Mouse (Mus musculus) kidney, embryonic 15.5 days (tissue): ENCODE measurements around the gene Prkcb. TPM values are rescaled to one million over a fixed set of nuclear protein-coding genes. Genes with fewer than 3 reads are reported as not detected.
A peak's percentile ranks its signal among the peaks of the same experiment; 100 is the strongest.

Source experiments
- ATAC-seq: fragments of 200-750 bp; cut with Nextera tagmentation; replicated peaks from 2 replicates; pipeline ENCODE4 v1.8.0; 2017; ENCODE audit warnings: moderate TSS enrichment; ENCODE audit not compliant: low FRiP score
- H3K27ac ChIP-seq: fragments of 300-500 bp; sonication (generic); 2 replicates; pipeline ENCODE4 v1.5.1; 2015; ENCODE audit warnings: mild to moderate bottlenecking, inconsistent platforms
- H3K27me3 ChIP-seq: fragments of 300-500 bp; sonication (generic); 2 replicates; pipeline ENCODE4 v1.6.1; 2015; ENCODE audit warnings: inconsistent platforms
- H3K36me3 ChIP-seq: fragments of 300-500 bp; sonication (generic); 2 replicates; pipeline ENCODE4 v1.6.1; 2015; ENCODE audit warnings: inconsistent platforms
- H3K4me1 ChIP-seq: fragments of 300-500 bp; sonication (generic); 2 replicates; pipeline ENCODE4 v1.6.1; 2015; ENCODE audit warnings: inconsistent platforms
- H3K4me2 ChIP-seq: fragments of 300-500 bp; sonication (generic); 2 replicates; pipeline ENCODE4 v1.6.1; 2015; ENCODE audit warnings: moderate library complexity, mild to moderate bottlenecking, inconsistent platforms
- H3K4me3 ChIP-seq: fragments of 300-500 bp; sonication (generic); replicated peaks from 2 replicates; pipeline ENCODE4 v1.5.1; 2015; ENCODE audit warnings: mild to moderate bottlenecking, inconsistent platforms
- H3K9ac ChIP-seq: fragments of 300-500 bp; sonication (generic); 2 replicates; pipeline ENCODE4 v1.6.1; 2015; ENCODE audit warnings: mild to moderate bottlenecking, inconsistent platforms
- H3K9me3 ChIP-seq: fragments of 300-500 bp; sonication (generic); replicated peaks from 2 replicates; pipeline ENCODE4 v1.6.1; 2016; ENCODE audit warnings: inconsistent platforms
- WGBS: fragments of 180-500 bp; shearing (Covaris S2); methylation state at CpG from one replicate; pipeline ENCODE4 v1.1.7; 2015; ENCODE audit warnings: mixed read lengths; 5-methylcytosine and 5-hydroxymethylcytosine counted together
- polyA plus RNA-seq: library from polyadenylated mRNA; unstranded; fragments of >200 nt; fragmentation: Nextera tagmentation; extraction: Ambion mirVana; gene quantifications from 2 replicates; pipeline ENCODE4 v1.2.1, GENCODE M21; 2015

Gene Prkcb
- polyA plus RNA-seq, 1 experiment from 2014 or later: 5.9 TPM

- no peak for ATAC-seq
- WGBS: 56% methylated on average over 9 of the region's 9 CpGs
- no peak overlapping the region for H3K27ac ChIP-seq
- H3K9ac ChIP-seq: no peak overlapping the region
- peaks cover 6% of the 10 kb centered on the region; the same call in 1 of the 2 replicates for H3K4me1 ChIP-seq
- H3K9me3 ChIP-seq: no peaks in the 10 kb centered on the region
- no peak overlapping the region for H3K4me2 ChIP-seq
- H3K4me3 ChIP-seq: no peak overlapping the region
- no peaks in the 10 kb centered on the region for H3K27me3 ChIP-seq
- H3K36me3 ChIP-seq: no peaks in the 10 kb centered on the region
Measured at GRCm38 (mm10) chr7:122596596-122597170, 308.1 kb downstream of the Prkcb start.

GRCm38 (mm10) chr7:122597313-122597712 is 308.8 kb downstream of the Prkcb start:
- no peak for ATAC-seq
- no peaks in the 10 kb centered on the region for H3K27me3 ChIP-seq

DNA sequence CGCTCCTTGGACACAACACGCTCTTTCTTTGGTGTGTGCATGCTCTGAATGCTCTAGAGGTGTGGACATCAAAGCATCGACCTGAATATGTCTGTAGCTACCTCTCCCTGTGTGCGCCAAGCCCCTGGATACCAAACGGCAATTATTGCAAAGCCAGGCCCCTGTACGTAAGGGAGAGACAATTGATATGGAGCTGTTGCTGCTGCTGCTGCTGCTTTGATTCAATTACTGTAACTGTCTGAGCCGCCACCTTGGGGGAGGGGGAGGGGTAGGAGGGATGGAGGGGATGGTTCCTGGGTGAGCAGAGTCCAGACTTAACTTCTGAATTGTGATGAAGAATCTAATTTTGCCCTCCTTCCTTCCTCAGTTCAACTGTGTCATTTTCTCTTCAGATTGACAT is 312.3 kb downstream of the Prkcb start:
- Histone ChIP-seq H3K27ac (no peak overlapping the region), H3K4me1 (peaks cover 4% of the 10 kb centered on the region; the same call in 1 of the 2 replicates), H3K4me2 (no peak overlapping the region), H3K9me3 (no peaks in the 10 kb centered on the region), H3K36me3 (no peaks in the 10 kb centered on the region), H3K9ac (no peak overlapping the region), H3K27me3 (no peaks in the 10 kb centered on the region), H3K4me3 (no peak overlapping the region)
- ATAC-seq: no peak
- WGBS: 58% methylated on average over 7 of the region's 7 CpGs

More at GRCm38 (mm10) chr7:122597313-122597712, 308.8 kb downstream of the Prkcb start:
- Histone ChIP-seq H3K4me3 (no peak overlapping the region), H3K36me3 (no peaks in the 10 kb centered on the region), H3K27ac (no peak overlapping the region), H3K4me2 (no peak overlapping the region), H3K4me1 (peaks cover 6% of the 10 kb centered on the region; the same call in 1 of the 2 replicates), H3K9me3 (no peaks in the 10 kb centered on the region), H3K9ac (no peak overlapping the region)
- 69% methylated on average over 7 of the region's 7 CpGs for WGBS

DNA sequence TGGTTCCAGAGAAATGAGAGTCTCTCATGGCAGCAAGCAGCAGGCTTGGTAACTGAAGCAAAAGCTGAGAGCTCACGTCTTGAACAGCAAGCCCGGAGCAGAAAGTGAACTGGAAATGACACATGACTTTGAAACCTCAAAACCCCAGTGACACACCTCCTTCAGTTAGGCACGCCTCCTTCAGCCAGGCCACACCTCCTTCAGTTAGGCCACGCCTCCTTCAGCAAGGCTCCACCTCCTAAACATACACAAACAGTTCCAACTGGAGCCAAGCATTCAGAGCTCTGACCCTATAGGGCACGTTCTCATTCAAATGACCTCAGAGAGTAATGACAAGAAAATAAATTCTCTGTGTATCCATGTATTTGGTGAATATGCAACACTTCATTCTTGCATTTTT is 316.5 kb downstream of the Prkcb start:
- no peak for ATAC-seq
- 88% methylated on average over 5 of the region's 5 CpGs for WGBS
- no peaks in the 10 kb centered on the region for H3K4me1 ChIP-seq
- no peak overlapping the region for H3K4me2 ChIP-seq
- no peaks in the 10 kb centered on the region for H3K27me3 ChIP-seq
- H3K9ac ChIP-seq: no peak overlapping the region
- H3K9me3 ChIP-seq: no peaks in the 10 kb centered on the region
- H3K36me3 ChIP-seq: no peaks in the 10 kb centered on the region
- no peak overlapping the region for H3K27ac ChIP-seq
- H3K4me3 ChIP-seq: no peak overlapping the region

- H3K4me1 ChIP-seq: no peaks in the 10 kb centered on the region
- no peaks in the 10 kb centered on the region for H3K27me3 ChIP-seq
- H3K9me3 ChIP-seq: no peaks in the 10 kb centered on the region
- 74% methylated on average over 4 of the region's 4 CpGs for WGBS
- H3K9ac ChIP-seq: no peak overlapping the region
- no peaks in the 10 kb centered on the region for H3K36me3 ChIP-seq
- no peak overlapping the region for H3K27ac ChIP-seq
- H3K4me3 ChIP-seq: no peak overlapping the region
- no peak overlapping the region for H3K4me2 ChIP-seq
- ATAC-seq: no peak
Measured at GRCm38 (mm10) chr7:122609420-122609819, 320.9 kb downstream of the Prkcb start.

DNA sequence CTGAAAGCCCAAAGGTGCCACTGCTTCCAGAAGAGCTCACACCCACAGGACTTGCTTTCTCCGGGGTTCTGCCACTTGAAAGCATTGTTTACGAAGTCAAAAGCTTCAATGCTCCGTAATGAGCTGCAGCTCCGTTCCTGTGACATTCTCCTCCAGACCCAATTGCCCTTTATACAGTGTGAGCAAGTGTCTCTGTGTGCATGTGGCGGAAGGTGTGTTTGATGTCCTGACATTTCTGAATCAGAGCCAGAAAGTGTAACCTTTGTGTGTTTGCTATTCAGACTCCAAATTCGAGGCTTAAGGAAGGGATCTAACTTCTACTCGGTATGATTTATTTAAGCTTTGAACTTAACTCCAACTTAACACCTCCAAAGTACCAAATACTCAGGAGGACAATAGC is 321.6 kb downstream of the Prkcb start:
- Histone ChIP-seq H3K27ac (no peak overlapping the region), H3K9ac (no peak overlapping the region), H3K36me3 (no peaks in the 10 kb centered on the region), H3K4me1 (no peaks in the 10 kb centered on the region), H3K9me3 (no peaks in the 10 kb centered on the region), H3K27me3 (no peaks in the 10 kb centered on the region), H3K4me3 (no peak overlapping the region), H3K4me2 (no peak overlapping the region)
- 48% methylated on average over 7 of the region's 7 CpGs for WGBS
- no peak for ATAC-seq

GRCm38 (mm10) chr7:122613876-122614275 is 325.3 kb downstream of the Prkcb start:
- H3K27me3 ChIP-seq: no peaks in the 10 kb centered on the region
- WGBS: 85% methylated on average over 4 of the region's 4 CpGs
- H3K27ac ChIP-seq: no peak overlapping the region
- H3K4me2 ChIP-seq: no peak overlapping the region
- H3K9ac ChIP-seq: no peak overlapping the region
- no peak overlapping the region for H3K4me3 ChIP-seq
- H3K9me3 ChIP-seq: no peaks in the 10 kb centered on the region
- no peak for ATAC-seq
- no peaks in the 10 kb centered on the region for H3K36me3 ChIP-seq
- no peaks in the 10 kb centered on the region for H3K4me1 ChIP-seq

DNA sequence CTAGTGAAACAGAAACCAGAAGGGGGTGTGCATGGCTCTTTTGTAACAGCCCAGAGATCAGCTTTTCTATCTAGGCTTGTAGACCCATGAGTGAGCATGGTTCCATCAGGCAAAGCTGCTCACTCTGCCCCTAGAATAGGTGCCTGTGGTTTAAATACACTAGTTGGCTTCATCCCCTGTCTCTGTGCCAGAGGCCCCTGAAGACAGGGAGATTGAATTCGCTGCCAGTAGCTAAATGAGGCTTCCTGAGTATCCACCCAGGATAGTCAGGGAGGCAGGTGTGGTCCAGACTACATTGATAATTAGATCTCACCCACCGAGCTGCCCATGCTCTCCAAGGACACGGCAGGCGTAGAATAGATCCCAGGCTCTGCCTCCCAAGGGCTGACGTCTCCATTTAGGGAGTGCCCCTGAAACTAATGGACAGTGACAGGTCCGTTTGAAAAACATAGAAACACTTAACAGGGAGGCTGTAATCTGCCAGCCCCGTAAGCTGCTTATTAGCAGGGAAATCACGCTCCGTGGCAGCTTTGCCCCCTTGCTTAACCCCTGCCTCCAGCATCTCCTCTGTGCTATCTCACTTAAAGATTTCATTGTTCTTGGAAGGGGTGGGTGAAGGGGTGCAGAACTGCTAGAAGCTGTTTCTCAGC is 333.7 kb downstream of the Prkcb start:
- 37% methylated on average over 9 of the region's 9 CpGs for WGBS
- no peaks in the 10 kb centered on the region for H3K36me3 ChIP-seq
- H3K9ac ChIP-seq: no peak overlapping the region
- peak; percentile 49 for ATAC-seq
- H3K9me3 ChIP-seq: no peaks in the 10 kb centered on the region
- no peaks in the 10 kb centered on the region for H3K27me3 ChIP-seq
- H3K4me3 ChIP-seq: no peak overlapping the region
- H3K4me2 ChIP-seq: no peak overlapping the region
- no peak overlapping the region for H3K27ac ChIP-seq
- 0 out of 2 replicates have a peak, but pooled peaks cover 3% of the 10 kb centered on the region for H3K4me1 ChIP-seq

- no peaks in the 10 kb centered on the region for H3K27me3 ChIP-seq
- no peak overlapping the region for H3K27ac ChIP-seq
- no peaks in the 10 kb centered on the region for H3K9me3 ChIP-seq
- H3K4me3 ChIP-seq: no peak overlapping the region
- H3K36me3 ChIP-seq: no peaks in the 10 kb centered on the region
- 37% methylated on average over 1 of the region's 1 CpGs for WGBS
- no peak overlapping the region for H3K4me2 ChIP-seq
- H3K4me1 ChIP-seq: 0 out of 2 replicates have a peak, but pooled peaks cover 3% of the 10 kb centered on the region
- ATAC-seq: no peak
- no peak overlapping the region for H3K9ac ChIP-seq
Measured at GRCm38 (mm10) chr7:122623753-122624152, 335.2 kb downstream of the Prkcb start.

DNA sequence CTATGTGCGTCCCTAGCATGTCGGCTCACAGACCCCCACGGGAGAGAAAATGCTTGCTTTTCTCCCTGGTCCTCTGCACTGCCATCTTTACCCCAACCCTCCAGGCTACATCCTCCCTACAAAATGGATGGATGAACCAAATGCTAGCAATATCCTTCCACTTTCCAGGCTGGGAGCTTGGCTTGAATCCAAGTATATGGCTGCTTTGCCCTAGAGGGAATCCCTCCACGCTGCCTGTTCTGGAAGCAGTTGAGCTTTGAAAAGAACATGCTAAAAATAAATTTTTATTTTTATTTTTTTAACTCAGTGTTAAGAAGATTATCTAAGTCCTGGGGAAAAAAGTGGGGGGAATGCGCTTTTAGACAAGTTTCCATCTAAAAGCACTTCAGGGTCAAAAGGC is 339.5 kb downstream of the Prkcb start:
- no peak overlapping the region for H3K4me3 ChIP-seq
- H3K4me2 ChIP-seq: no peak overlapping the region
- WGBS: 82% methylated on average over 5 of the region's 5 CpGs
- no peak overlapping the region for H3K9ac ChIP-seq
- H3K4me1 ChIP-seq: no peaks in the 10 kb centered on the region
- H3K36me3 ChIP-seq: no peaks in the 10 kb centered on the region
- H3K27me3 ChIP-seq: no peaks in the 10 kb centered on the region
- no peak for ATAC-seq
- no peaks in the 10 kb centered on the region for H3K9me3 ChIP-seq
- H3K27ac ChIP-seq: no peak overlapping the region

GRCm38 (mm10) chr7:122630386-122630785 is 341.8 kb downstream of the Prkcb start:
- H3K4me2 ChIP-seq: no peak overlapping the region
- 89% methylated on average over 2 of the region's 2 CpGs for WGBS
- ATAC-seq: no peak

DNA sequence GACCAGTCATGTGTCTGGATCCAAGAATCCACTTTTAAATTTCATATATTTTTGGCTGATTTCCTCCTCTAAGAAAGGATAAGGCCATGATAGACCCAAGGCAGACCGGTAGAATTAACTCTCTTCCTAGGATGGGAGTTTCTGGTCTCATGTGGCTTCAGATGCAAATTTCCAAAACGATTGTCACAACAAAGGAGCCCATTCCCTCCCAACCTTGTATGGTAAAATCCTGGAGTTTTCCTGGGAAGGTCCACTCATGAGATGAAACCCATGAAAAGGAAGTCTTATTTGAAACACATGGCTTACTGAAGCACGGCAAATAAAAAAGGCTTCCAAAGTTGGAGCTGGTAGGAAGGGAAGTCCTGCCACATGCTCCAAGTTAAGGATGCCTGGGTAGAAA is 342.6 kb downstream of the Prkcb start:
- WGBS: 65% methylated on average over 3 of the region's 3 CpGs
- no peak overlapping the region for H3K4me3 ChIP-seq

More at GRCm38 (mm10) chr7:122630386-122630785, 341.8 kb downstream of the Prkcb start:
- no peaks in the 10 kb centered on the region for H3K27me3 ChIP-seq
- H3K4me1 ChIP-seq: no peaks in the 10 kb centered on the region
- no peak overlapping the region for H3K9ac ChIP-seq
- H3K4me3 ChIP-seq: no peak overlapping the region
- H3K9me3 ChIP-seq: no peaks in the 10 kb centered on the region
- no peaks in the 10 kb centered on the region for H3K36me3 ChIP-seq
- no peak overlapping the region for H3K27ac ChIP-seq

More for the DNA sequence above, 342.6 kb downstream of the Prkcb start:
- Histone ChIP-seq H3K27me3 (no peaks in the 10 kb centered on the region), H3K4me1 (no peaks in the 10 kb centered on the region), H3K9me3 (no peaks in the 10 kb centered on the region), H3K27ac (no peak overlapping the region), H3K9ac (no peak overlapping the region), H3K4me2 (no peak overlapping the region), H3K36me3 (no peaks in the 10 kb centered on the region)
- ATAC-seq: no peak
